Mouse (Mus musculus): Measurements from ENCODE around the gene Kank4.

DNA sequence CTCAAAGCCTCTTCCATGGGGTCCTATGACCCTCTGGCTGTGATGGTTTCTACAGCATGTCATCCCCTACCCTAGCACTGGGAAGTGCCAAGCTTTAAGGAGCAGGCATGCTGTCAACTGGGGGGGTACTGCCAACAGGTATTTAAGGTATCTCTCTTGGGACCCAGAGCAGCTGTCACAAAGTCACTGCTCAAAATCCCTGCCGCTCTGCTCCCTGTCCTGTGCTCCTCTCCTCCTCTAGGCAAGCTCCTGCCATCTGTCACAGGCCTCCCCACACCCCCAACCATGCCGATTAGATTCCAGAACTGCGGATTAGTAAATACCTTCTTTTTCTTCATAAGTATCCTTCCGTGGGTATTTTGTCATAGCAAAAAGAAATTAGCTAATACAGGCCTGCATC, 62.9 kb downstream of the Kank4 start:
- TF ChIP-seq EP300 (IDR thresholded peaks at IDR 0.05; ENCODE audit: insufficient read depth, low read depth, low read length): no peak
- no peak for TF ChIP-seq CTCF (IDR thresholded peaks at IDR 0.05; ENCODE audit: low read depth, low read length)
- TF ChIP-seq POLR2A (IDR thresholded peaks at IDR 0.05; ENCODE audit: insufficient read depth, low read length): no peak

Measured in ES-Bruce4 (cell line).